Mouse (Mus musculus) small intestine, adult 2 months (tissue): ENCODE data around the gene Napepld. TPM values are rescaled to one million over a fixed set of nuclear protein-coding genes. Genes with fewer than 3 reads are reported as not detected.
A peak's percentile ranks its signal among the peaks of the same experiment; 100 is the strongest.

ENCODE experiments used
- H3K27ac ChIP-seq: fragments of 200-500 bp; 2 replicates; pipeline ENCODE4 v1.5.1; 2012; ENCODE audit warnings: low read depth, low read length, control low read depth, inconsistent platforms; ENCODE audit not compliant: insufficient read depth
- H3K27me3 ChIP-seq: fragments of 200-500 bp; 2 replicates; pipeline ENCODE4 v1.6.1; 2012; ENCODE audit warnings: mild to moderate bottlenecking, moderate library complexity, low read length, inconsistent platforms; ENCODE audit not compliant: control insufficient read depth, insufficient read depth
- H3K36me3 ChIP-seq: fragments of 200-500 bp; 2 replicates; pipeline ENCODE4 v1.6.1; 2012; ENCODE audit warnings: mild to moderate bottlenecking, low read length, control low read depth, inconsistent platforms; ENCODE audit not compliant: control insufficient read depth, insufficient read depth
- H3K4me1 ChIP-seq: fragments of 200-500 bp; 2 replicates; pipeline ENCODE4 v1.6.1; 2012; ENCODE audit warnings: low read length, inconsistent platforms, mixed read lengths; ENCODE audit not compliant: control insufficient read depth, insufficient read depth, insufficient read length
- H3K4me3 ChIP-seq: fragments of 200-500 bp; 2 replicates; pipeline ENCODE4 v1.5.1; 2012; ENCODE audit warnings: low read depth, mild to moderate bottlenecking, control low read depth, inconsistent platforms, low read length, moderate library complexity
- CTCF ChIP-seq: fragments of 200-500 bp; IDR thresholded peaks from 2 replicates; pipeline ENCODE4 v1.5.1; 2012; ENCODE audit warnings: low read depth, mild to moderate bottlenecking, control low read depth, inconsistent platforms, low read length, moderate library complexity, mixed read lengths; ENCODE audit not compliant: insufficient replicate concordance, insufficient read length; ENCODE audit errors: extremely low read depth
- POLR2A ChIP-seq: fragments of 200-500 bp; IDR thresholded peaks from 2 replicates; pipeline ENCODE4 v1.6.1; 2012; ENCODE audit warnings: low read depth, mild to moderate bottlenecking, control low read depth, inconsistent platforms, low read length, moderate library complexity
- WGBS: fragments of 180-500 bp; shearing (Covaris S2); methylation state at CpG from one replicate; pipeline ENCODE4 v1.1.7; 2018; 5-methylcytosine and 5-hydroxymethylcytosine counted together
- polyA plus RNA-seq: library from polyadenylated mRNA; depleted of rRNA; stranded (reverse); fragments of >200 nt; gene quantifications from 2 replicates; pipeline ENCODE4 v1.2.3, GENCODE M21; 2012

Napepld gene
- polyA plus RNA-seq, 1 experiment: 0.85 TPM

GRCm38 (mm10) chr5:21667191-21668137, 33.7 kb downstream of the Napepld start:
- H3K4me1 ChIP-seq: no peaks in the 10 kb centered on the region
- peaks cover 5% of the 10 kb centered on the region for H3K36me3 ChIP-seq
- WGBS: 58% methylated on average over 8 of the region's 8 CpGs
- H3K4me3 ChIP-seq: no peak overlapping the region
- no peak overlapping the region for H3K27ac ChIP-seq
- peak; percentile 41; the same call in 1 of the 2 replicates for TF ChIP-seq CTCF
- TF ChIP-seq POLR2A: no peak
- no peaks in the 10 kb centered on the region for H3K27me3 ChIP-seq

GRCm38 (mm10) chr5:21663081-21663480, 38.1 kb downstream of the Napepld start:
- no peak for TF ChIP-seq CTCF
- no peak for TF ChIP-seq POLR2A
- Histone ChIP-seq H3K4me1 (no peaks in the 10 kb centered on the region), H3K27me3 (no peaks in the 10 kb centered on the region), H3K36me3 (peaks cover 13% of the 10 kb centered on the region), H3K4me3 (no peak overlapping the region), H3K27ac (no peak overlapping the region)
- WGBS: 92% methylated on average over 11 of the region's 11 CpGs

GRCm38 (mm10) chr5:21660850-21661249, 40.3 kb downstream of the Napepld start:
- TF ChIP-seq CTCF (no peak), POLR2A (no peak)
- Histone ChIP-seq H3K36me3 (peaks cover 13% of the 10 kb centered on the region), H3K27ac (no peak overlapping the region), H3K4me1 (no peaks in the 10 kb centered on the region), H3K27me3 (no peaks in the 10 kb centered on the region), H3K4me3 (no peak overlapping the region)
- 84% methylated on average over 6 of the region's 6 CpGs for WGBS

DNA sequence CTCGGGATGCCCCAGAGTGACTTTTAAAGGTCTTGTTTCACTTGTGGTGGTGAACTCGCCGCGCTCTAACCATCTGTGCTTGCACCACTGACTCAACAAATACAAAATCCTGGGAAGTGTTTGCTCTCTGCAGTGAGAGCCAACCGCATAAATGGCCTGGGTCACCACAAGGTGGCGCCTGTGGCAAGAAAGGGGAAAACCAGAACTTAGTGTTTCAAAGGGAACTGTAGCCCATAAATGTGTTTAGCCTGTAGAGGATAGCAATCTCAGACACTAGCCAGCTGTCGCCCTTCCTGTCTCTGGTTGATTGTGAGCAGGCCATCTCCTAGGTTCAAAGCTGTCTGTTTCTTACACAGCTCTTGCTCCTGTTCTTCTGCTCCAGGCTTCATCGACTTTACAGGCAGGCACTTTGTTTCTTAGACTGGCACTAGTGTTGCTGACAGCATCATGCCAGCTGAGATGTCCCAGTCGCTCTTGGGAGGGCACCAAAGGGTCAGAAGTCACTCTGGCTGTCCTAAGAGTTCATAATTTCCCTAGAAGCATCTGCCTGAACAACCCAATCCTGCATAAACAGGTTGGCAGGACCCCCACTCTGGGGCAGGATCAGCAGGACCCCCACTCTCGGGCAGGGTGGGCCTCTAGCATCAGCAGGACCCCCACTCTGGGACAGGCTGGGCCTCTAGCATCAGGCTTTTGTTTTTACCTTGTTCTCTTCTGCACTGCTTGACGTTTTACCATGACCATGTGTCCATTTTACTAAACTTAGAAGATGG, 42.4 kb downstream of the Napepld start:
- Histone ChIP-seq H3K27ac (no peak overlapping the region), H3K4me3 (no peak overlapping the region), H3K4me1 (no peaks in the 10 kb centered on the region), H3K36me3 (peaks cover 16% of the 10 kb centered on the region), H3K27me3 (no peaks in the 10 kb centered on the region)
- no peak for TF ChIP-seq POLR2A
- TF ChIP-seq CTCF: peak; percentile 92; the same call in 1 of the 2 replicates
- WGBS: 35% methylated on average over 11 of the region's 11 CpGs

GRCm38 (mm10) chr5:21658038-21658437, 43.2 kb downstream of the Napepld start:
- H3K36me3 ChIP-seq: peaks cover 21% of the 10 kb centered on the region; the same call in 1 of the 2 replicates
- H3K4me1 ChIP-seq: no peaks in the 10 kb centered on the region
- no peak overlapping the region for H3K27ac ChIP-seq
- TF ChIP-seq POLR2A (no peak), CTCF (no peak)
- no peaks in the 10 kb centered on the region for H3K27me3 ChIP-seq
- WGBS: 92% methylated on average over 6 of the region's 6 CpGs
- no peak overlapping the region for H3K4me3 ChIP-seq

GRCm38 (mm10) chr5:21656912-21657311, 44.3 kb downstream of the Napepld start:
- TF ChIP-seq CTCF (no peak), POLR2A (no peak)
- no peak overlapping the region for H3K27ac ChIP-seq
- H3K36me3 ChIP-seq: peaks cover 31% of the 10 kb centered on the region
- H3K4me3 ChIP-seq: no peak overlapping the region
- H3K27me3 ChIP-seq: no peaks in the 10 kb centered on the region
- 86% methylated on average over 9 of the region's 9 CpGs for WGBS
- H3K4me1 ChIP-seq: no peaks in the 10 kb centered on the region
